Mouse (Mus musculus): ENCODE measurements around the gene Smim14. TPM values are rescaled to one million over a fixed set of nuclear protein-coding genes. Genes with fewer than 3 reads are reported as not detected.
"Not testable (repeated sequence)": the region's sequence is repeated elsewhere in the genome, so short reads cannot be mapped to it uniquely, and the experiment has no call there.

Gene Smim14
- total RNA-seq, 1 experiment from 2014 or later = 104 TPM

GRCm38 (mm10) chr5:65482996-65483395, 54.0 kb downstream of the Smim14 start:
- no peak for ATAC-seq (replicated peaks in 1 of 2; ENCODE audit: insufficient read depth in 1 of 2, low FRiP score in 2 of 2, low TSS enrichment in 1 of 2, low read depth in 1 of 2, poor library complexity in 2 of 2, severe bottlenecking in 2 of 2)

GRCm38 (mm10) chr5:65480511-65480910, 56.5 kb downstream of the Smim14 start:
- peak in 1 of 2 experiments; percentile 22; a peak in 1 of 4 replicates for ATAC-seq (replicated peaks in 1 of 2; ENCODE audit: insufficient read depth in 1 of 2, low FRiP score in 2 of 2, low TSS enrichment in 1 of 2, low read depth in 1 of 2, poor library complexity in 2 of 2, severe bottlenecking in 2 of 2)

GRCm38 (mm10) chr5:65479681-65480445, 57.1 kb downstream of the Smim14 start:
- ATAC-seq (replicated peaks in 1 of 2; ENCODE audit: insufficient read depth in 1 of 2, low FRiP score in 2 of 2, low TSS enrichment in 1 of 2, low read depth in 1 of 2, poor library complexity in 2 of 2, severe bottlenecking in 2 of 2) = no peak

- ATAC-seq (replicated peaks in 1 of 2; ENCODE audit: insufficient read depth in 1 of 2, low FRiP score in 2 of 2, low TSS enrichment in 1 of 2, low read depth in 1 of 2, poor library complexity in 2 of 2, severe bottlenecking in 2 of 2) = no peak
Measured at GRCm38 (mm10) chr5:65478224-65478623, 58.8 kb downstream of the Smim14 start.

GRCm38 (mm10) chr5:65476739-65477138, 60.2 kb downstream of the Smim14 start:
- ATAC-seq (replicated peaks in 1 of 2; ENCODE audit: insufficient read depth in 1 of 2, low FRiP score in 2 of 2, low TSS enrichment in 1 of 2, low read depth in 1 of 2, poor library complexity in 2 of 2, severe bottlenecking in 2 of 2) = not testable (repeated sequence)

GRCm38 (mm10) chr5:65475806-65476205, 61.2 kb downstream of the Smim14 start:
- peak; percentile 24 to 39; a peak in 1 of 4 replicates for ATAC-seq (replicated peaks in 1 of 2; ENCODE audit: insufficient read depth in 1 of 2, low FRiP score in 2 of 2, low TSS enrichment in 1 of 2, low read depth in 1 of 2, poor library complexity in 2 of 2, severe bottlenecking in 2 of 2)

GRCm38 (mm10) chr5:65469766-65470165, 67.2 kb downstream of the Smim14 start:
- no peak for ATAC-seq (replicated peaks in 1 of 2; ENCODE audit: insufficient read depth in 1 of 2, low FRiP score in 2 of 2, low TSS enrichment in 1 of 2, low read depth in 1 of 2, poor library complexity in 2 of 2, severe bottlenecking in 2 of 2)

GRCm38 (mm10) chr5:65466911-65467310, 70.1 kb downstream of the Smim14 start:
- ATAC-seq (replicated peaks in 1 of 2; ENCODE audit: insufficient read depth in 1 of 2, low FRiP score in 2 of 2, low TSS enrichment in 1 of 2, low read depth in 1 of 2, poor library complexity in 2 of 2, severe bottlenecking in 2 of 2) = no peak

- no peak for ATAC-seq (replicated peaks in 1 of 2; ENCODE audit: insufficient read depth in 1 of 2, low FRiP score in 2 of 2, low TSS enrichment in 1 of 2, low read depth in 1 of 2, poor library complexity in 2 of 2, severe bottlenecking in 2 of 2)
Measured at GRCm38 (mm10) chr5:65460361-65460760, 76.6 kb downstream of the Smim14 start.

- no peak for ATAC-seq (replicated peaks in 1 of 2; ENCODE audit: insufficient read depth in 1 of 2, low FRiP score in 2 of 2, low TSS enrichment in 1 of 2, low read depth in 1 of 2, poor library complexity in 2 of 2, severe bottlenecking in 2 of 2)
Measured at GRCm38 (mm10) chr5:65459454-65459853, 77.5 kb downstream of the Smim14 start.

- ATAC-seq (replicated peaks in 1 of 2; ENCODE audit: insufficient read depth in 1 of 2, low FRiP score in 2 of 2, low TSS enrichment in 1 of 2, low read depth in 1 of 2, poor library complexity in 2 of 2, severe bottlenecking in 2 of 2) = no peak
Measured at GRCm38 (mm10) chr5:65457846-65458245, 79.1 kb downstream of the Smim14 start.

GRCm38 (mm10) chr5:65457086-65457827, 79.7 kb downstream of the Smim14 start:
- no peak for ATAC-seq (replicated peaks in 1 of 2; ENCODE audit: insufficient read depth in 1 of 2, low FRiP score in 2 of 2, low TSS enrichment in 1 of 2, low read depth in 1 of 2, poor library complexity in 2 of 2, severe bottlenecking in 2 of 2)

GRCm38 (mm10) chr5:65454771-65455170, 82.2 kb downstream of the Smim14 start:
- ATAC-seq (replicated peaks in 1 of 2; ENCODE audit: insufficient read depth in 1 of 2, low FRiP score in 2 of 2, low TSS enrichment in 1 of 2, low read depth in 1 of 2, poor library complexity in 2 of 2, severe bottlenecking in 2 of 2) = no peak

- ATAC-seq (replicated peaks in 1 of 2; ENCODE audit: insufficient read depth in 1 of 2, low FRiP score in 2 of 2, low TSS enrichment in 1 of 2, low read depth in 1 of 2, poor library complexity in 2 of 2, severe bottlenecking in 2 of 2) = no peak
Measured at GRCm38 (mm10) chr5:65448941-65449340, 88.0 kb downstream of the Smim14 start.

- no peak for ATAC-seq (replicated peaks in 1 of 2; ENCODE audit: insufficient read depth in 1 of 2, low FRiP score in 2 of 2, low TSS enrichment in 1 of 2, low read depth in 1 of 2, poor library complexity in 2 of 2, severe bottlenecking in 2 of 2)
Measured at GRCm38 (mm10) chr5:65447826-65448225, 89.2 kb downstream of the Smim14 start.

- ATAC-seq (replicated peaks in 1 of 2; ENCODE audit: insufficient read depth in 1 of 2, low FRiP score in 2 of 2, low TSS enrichment in 1 of 2, low read depth in 1 of 2, poor library complexity in 2 of 2, severe bottlenecking in 2 of 2) = no peak
Measured at GRCm38 (mm10) chr5:65446756-65447155, 90.2 kb downstream of the Smim14 start.

- no peak for ATAC-seq (replicated peaks in 1 of 2; ENCODE audit: insufficient read depth in 1 of 2, low FRiP score in 2 of 2, low TSS enrichment in 1 of 2, low read depth in 1 of 2, poor library complexity in 2 of 2, severe bottlenecking in 2 of 2)
Measured at GRCm38 (mm10) chr5:65444981-65445380, 92.0 kb downstream of the Smim14 start.

- no peak for ATAC-seq (replicated peaks in 1 of 2; ENCODE audit: insufficient read depth in 1 of 2, low FRiP score in 2 of 2, low TSS enrichment in 1 of 2, low read depth in 1 of 2, poor library complexity in 2 of 2, severe bottlenecking in 2 of 2)
Measured at GRCm38 (mm10) chr5:65438041-65438440, 98.9 kb downstream of the Smim14 start.

Measured in hematopoietic stem cell, adult 5-6 weeks (primary cell).